Mouse (Mus musculus) layer of hippocampus, postnatal 36 days (tissue): ENCODE measurements around the gene Vwa3a. TPM values are rescaled to one million over a fixed set of nuclear protein-coding genes. Genes with fewer than 3 reads are reported as not detected.

Source experiments
- DNase-seq, 2 experiments: peaks; one replicate each; pipeline ENCODE4 v3.0.0; 2022
- total RNA-seq, 2 experiments: library from RNA; stranded (reverse); gene quantifications; 2 replicates each; pipeline ENCODE4 v1.2.3; 2021

Gene Vwa3a
- total RNA-seq, 2 experiments from 2014 or later = 14.1 to 16.0 TPM

GRCm38 (mm10) chr7:120838436-120839160 lies 99.5 kb downstream of the Vwa3a start:
- DNase-seq = no peak

- DNase-seq = no peak
Observed at GRCm38 (mm10) chr7:120839786-120840185, 100.7 kb downstream of the Vwa3a start.

GRCm38 (mm10) chr7:120842345-120843036 lies 103.4 kb downstream of the Vwa3a start, which contains the start of gene Eef2k:
TSS of gene Eef2k (plus strand) at chr7:120842831.
- DNase-seq = peak; percentile 81 to 85

GRCm38 (mm10) chr7:120843037-120843621 lies 104.0 kb downstream of the Vwa3a start:
- peak; percentile 88 to 90 for DNase-seq

- no peak for DNase-seq
Observed at GRCm38 (mm10) chr7:120843852-120844435, 104.8 kb downstream of the Vwa3a start.

- DNase-seq = no peak
Observed at GRCm38 (mm10) chr7:120844689-120845088, 105.6 kb downstream of the Vwa3a start.

- no peak for DNase-seq
Observed at GRCm38 (mm10) chr7:120848831-120849512, 109.9 kb downstream of the Vwa3a start.

GRCm38 (mm10) chr7:120850165-120850564 lies 111.0 kb downstream of the Vwa3a start:
- no peak for DNase-seq

Other genes starting within 250 kb of the Vwa3a start
- 100 to 1,000 TPM; 224 to 229 TPM for gene Uqcrc2, start 104.1 kb upstream of the Vwa3a start, total RNA-seq
- not detected for gene Pdzd9, start 69.0 kb upstream of the Vwa3a start, total RNA-seq
- 10 to 100 TPM; 81.3 to 83.1 TPM for gene Mosmo, start 61.7 kb upstream of the Vwa3a start, total RNA-seq
- gene Gm5737, start 73.0 kb downstream of the Vwa3a start, total RNA-seq = not detected
- 10 to 100 TPM; 24.8 to 26.7 TPM for gene Eef2k, start 103.5 kb downstream of the Vwa3a start, total RNA-seq
- 10 to 100 TPM; 25.7 to 26.6 TPM for gene Polr3e, start 178.4 kb downstream of the Vwa3a start, total RNA-seq
- gene Cdr2, start 243.0 kb downstream of the Vwa3a start, total RNA-seq = 1 to 10 TPM; 4.6 to 5.6 TPM
- 1 to 10 TPM; 1.8 to 2.0 TPM for gene Mfsd13b, start 243.2 kb downstream of the Vwa3a start, total RNA-seq